Mouse (Mus musculus) fat pad, adult 2 months (tissue): ENCODE results near the gene Tmcc1.

ENCODE experiments used
- DNase-seq: peaks from one replicate; pipeline ENCODE4 v3.0.0-alpha.2; 2011; ENCODE audit warnings: low read depth, low spot score; ENCODE audit errors: extremely low read depth

The Tmcc1 gene

DNA sequence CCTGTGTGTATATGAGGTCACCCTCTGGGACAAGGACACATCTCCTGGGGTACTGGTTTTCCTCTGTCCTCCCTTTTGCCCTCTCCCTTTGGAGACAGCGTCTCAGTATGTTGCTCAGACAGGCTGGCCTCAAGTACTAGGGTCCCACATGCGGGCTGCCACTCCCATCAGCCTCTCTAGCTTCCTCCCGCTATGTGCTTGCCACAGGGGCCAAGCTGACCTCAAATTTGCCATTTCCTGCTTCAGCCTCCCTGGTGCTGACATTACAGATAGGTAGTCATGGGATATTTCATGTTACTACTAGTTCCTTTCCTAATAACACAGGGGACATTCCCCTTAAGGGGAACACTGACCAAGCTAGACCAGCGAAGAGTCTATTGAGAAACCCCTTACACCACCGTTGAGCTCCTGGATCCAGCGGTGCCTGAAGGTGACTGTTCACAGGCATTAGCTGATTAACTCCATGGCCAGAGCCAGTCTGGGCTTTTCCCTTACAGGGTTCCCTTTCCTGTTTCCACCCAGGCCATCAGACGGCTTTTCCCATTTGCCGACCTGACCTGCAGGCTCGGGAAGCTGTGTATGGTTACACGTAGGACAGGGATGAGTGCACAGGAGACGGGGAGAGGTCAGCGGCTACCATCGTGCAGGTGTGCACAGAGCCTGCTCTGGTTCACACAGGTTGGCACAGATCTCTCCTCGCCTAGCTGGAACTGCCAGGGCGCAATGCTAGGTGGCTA lies 220.0 kb downstream of the Tmcc1 start:
- no peak for DNase-seq

DNA sequence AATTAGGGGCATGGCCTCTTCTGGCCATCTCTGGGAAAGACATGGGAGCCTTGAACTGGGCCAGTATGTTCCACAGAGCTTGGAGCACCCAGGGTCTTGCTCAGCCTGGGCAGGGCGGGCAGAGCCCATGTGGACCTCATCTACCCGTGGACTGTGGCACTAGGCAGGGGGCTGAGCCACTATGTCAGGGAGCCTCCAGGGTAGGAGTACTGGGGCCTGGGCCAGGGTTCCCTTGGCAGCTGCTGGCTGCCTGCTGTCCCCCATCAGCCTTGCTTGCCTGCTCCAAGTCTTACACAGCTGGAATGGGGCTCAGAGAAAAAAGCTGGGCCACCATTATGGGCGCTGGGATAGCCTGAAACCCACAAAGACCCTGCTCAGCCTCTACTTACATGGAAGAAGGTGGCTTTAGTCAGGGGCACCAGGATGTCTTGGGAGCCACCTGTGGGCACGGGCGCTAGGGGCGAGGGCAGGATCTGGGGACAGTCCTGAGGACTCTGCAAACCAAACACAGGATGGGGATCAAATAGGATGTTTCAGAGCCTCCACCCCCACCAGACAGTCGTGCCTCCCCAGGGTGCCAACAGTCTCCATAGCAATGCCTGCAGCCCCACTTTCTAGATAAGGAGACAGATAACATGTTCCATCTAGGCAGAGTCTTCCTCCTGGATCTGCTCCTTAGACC lies 221.1 kb downstream of the Tmcc1 start:
- no peak for DNase-seq

DNA sequence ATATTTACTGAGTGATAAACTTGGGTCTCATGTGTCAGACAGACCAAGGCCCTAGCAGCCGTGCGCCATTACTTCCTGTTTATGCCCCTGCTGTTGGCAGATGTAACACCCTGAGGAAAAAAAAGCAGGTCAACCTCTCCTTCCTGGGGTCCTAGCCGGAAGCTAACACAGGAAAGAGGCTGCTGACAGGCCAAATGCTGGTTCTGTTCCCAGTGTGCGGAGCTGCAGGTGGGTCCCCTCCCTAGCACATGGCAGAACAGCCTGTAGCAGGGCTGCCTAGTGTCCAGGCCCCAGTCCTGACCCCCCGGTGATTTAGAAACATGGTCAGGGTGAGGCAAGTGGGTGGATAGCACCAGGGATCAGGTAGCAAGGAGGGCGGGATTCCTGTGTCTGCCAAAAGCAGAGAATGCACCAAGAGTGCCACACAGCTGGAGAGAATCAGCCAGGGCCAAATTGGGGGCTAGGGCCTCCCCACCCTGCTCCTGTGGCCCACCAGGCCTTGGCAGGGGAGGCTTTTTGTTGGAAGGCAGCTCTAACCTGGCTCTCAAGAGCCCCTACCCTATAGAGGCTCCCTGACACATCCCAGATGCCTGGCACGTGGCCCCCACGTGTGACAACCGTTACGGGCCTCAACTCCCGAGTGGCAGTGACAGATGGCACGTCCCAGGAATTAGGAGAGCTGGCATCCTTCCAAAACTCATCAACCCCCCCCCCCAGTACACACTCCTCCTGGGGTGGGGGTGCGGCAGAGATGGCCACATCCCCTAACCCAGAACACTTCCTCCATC lies 221.8 kb downstream of the Tmcc1 start:
- no peak for DNase-seq

DNA sequence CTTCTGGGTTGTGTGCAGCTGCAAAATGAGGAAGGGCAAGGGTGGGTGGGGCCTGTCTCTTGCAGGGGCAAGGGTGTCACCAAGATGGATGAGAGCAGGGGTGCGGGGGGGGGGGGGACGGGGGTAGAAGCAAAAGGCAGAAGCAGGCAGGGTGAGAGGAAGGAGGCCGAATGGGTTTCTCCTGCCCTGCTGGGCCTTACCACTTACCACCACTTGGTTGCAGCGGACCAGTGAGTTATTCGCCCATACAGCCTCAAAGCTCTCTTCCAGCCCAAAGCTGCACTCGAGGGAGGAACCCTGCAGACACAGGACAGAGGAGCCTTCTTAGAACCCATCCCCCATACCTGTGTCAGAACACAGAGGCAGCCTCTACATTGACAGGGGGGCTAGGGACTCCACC lies 223.3 kb downstream of the Tmcc1 start:
- DNase-seq = no peak

DNA sequence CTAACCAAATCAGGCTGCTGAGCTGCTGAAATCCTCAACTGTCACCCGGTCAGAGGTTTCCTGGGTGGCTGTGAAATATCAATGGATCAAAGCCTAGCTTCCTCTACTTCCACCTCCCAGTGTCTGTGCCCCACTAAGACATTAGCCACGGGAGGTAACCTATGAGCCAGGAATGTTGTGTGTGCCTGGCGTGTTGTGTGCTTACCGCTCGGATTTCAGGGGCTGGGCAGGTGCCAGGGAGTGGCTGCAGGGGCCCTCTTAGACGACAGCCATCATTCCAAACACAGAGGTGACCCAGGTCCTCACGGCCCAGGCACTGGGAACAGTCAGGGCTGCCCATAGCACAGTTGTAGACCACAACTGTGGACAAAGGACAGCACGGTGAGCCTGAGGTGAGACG lies 224.2 kb downstream of the Tmcc1 start:
- no peak for DNase-seq

DNA sequence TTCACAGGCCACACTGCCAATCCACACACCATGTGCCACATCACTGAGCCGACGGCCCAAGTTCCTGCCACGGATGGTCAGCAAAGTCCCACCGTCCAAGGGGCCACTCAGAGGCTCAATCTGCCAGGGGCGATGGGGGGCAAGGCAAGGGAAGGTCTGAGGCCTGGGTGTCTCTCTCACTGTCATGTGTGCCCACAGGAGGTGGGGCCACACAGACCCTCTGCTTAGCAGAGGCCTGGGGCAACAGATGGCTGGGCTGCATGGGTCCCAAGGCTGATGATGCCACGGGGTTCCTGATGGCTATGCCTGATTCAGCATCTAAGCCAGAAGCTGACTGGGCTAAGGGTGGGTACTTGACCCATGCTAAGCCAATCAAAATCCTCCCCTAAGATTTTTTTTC lies 224.6 kb downstream of the Tmcc1 start:
- no peak for DNase-seq
